Mouse (Mus musculus): Measurements from ENCODE around the gene Eef1akmt2. TPM values are rescaled to one million over a fixed set of nuclear protein-coding genes. Genes with fewer than 3 reads are reported as not detected.

The Eef1akmt2 gene
- polyA plus RNA-seq, 1 experiment, result 21.7 TPM

- no peak for TF ChIP-seq POLR2A (IDR thresholded peaks at IDR 0.05; ENCODE audit: borderline replicate concordance, low read depth, low read length)
- TF ChIP-seq CTCF (IDR thresholded peaks at IDR 0.05; ENCODE audit: low read depth, low read length), result no peak
- H3K4me3 ChIP-seq (ENCODE audit: insufficient read depth, low read length), result no peak overlapping the region
These were observed 10.0 kb downstream of the Eef1akmt2 start for GRCm38 (mm10) chr7:132842455-132842854.

GRCm38 (mm10) chr7:132841287-132841686 lies 11.2 kb downstream of the Eef1akmt2 start:
- no peak for TF ChIP-seq CTCF (IDR thresholded peaks at IDR 0.05; ENCODE audit: low read depth, low read length)
- TF ChIP-seq POLR2A (IDR thresholded peaks at IDR 0.05; ENCODE audit: borderline replicate concordance, low read depth, low read length), result no peak
- H3K4me3 ChIP-seq (ENCODE audit: insufficient read depth, low read length), result no peak overlapping the region
- no peak overlapping the region for H3K27ac ChIP-seq (ENCODE audit: insufficient read depth, low read depth, low read length)
- H3K4me1 ChIP-seq (ENCODE audit: control insufficient read depth, insufficient read depth, low read length), result peaks cover 17% of the 10 kb centered on the region

More at GRCm38 (mm10) chr7:132842455-132842854, 10.0 kb downstream of the Eef1akmt2 start:
- Histone ChIP-seq H3K4me1 (ENCODE audit: control insufficient read depth, insufficient read depth, low read length) (peaks cover 17% of the 10 kb centered on the region), H3K27ac (ENCODE audit: insufficient read depth, low read depth, low read length) (no peak overlapping the region)

- no peak for TF ChIP-seq CTCF (IDR thresholded peaks at IDR 0.05; ENCODE audit: low read depth, low read length)
- no peak for TF ChIP-seq POLR2A (IDR thresholded peaks at IDR 0.05; ENCODE audit: borderline replicate concordance, low read depth, low read length)
- H3K27ac ChIP-seq (ENCODE audit: insufficient read depth, low read depth, low read length), result no peak overlapping the region
- H3K4me1 ChIP-seq (ENCODE audit: control insufficient read depth, insufficient read depth, low read length), result peaks cover 12% of the 10 kb centered on the region
- no peak overlapping the region for H3K4me3 ChIP-seq (ENCODE audit: insufficient read depth, low read length)
These were observed 21.5 kb downstream of the Eef1akmt2 start for GRCm38 (mm10) chr7:132830955-132831354.

- Histone ChIP-seq H3K4me3 (ENCODE audit: insufficient read depth, low read length) (no peak overlapping the region), H3K27ac (ENCODE audit: insufficient read depth, low read depth, low read length) (no peak overlapping the region), H3K4me1 (ENCODE audit: control insufficient read depth, insufficient read depth, low read length) (peaks cover 25% of the 10 kb centered on the region)
- TF ChIP-seq POLR2A (IDR thresholded peaks at IDR 0.05; ENCODE audit: borderline replicate concordance, low read depth, low read length) (no peak), CTCF (IDR thresholded peaks at IDR 0.05; ENCODE audit: low read depth, low read length) (no peak)
These were observed 28.0 kb downstream of the Eef1akmt2 start for GRCm38 (mm10) chr7:132824346-132825022.

- no peak for TF ChIP-seq POLR2A (IDR thresholded peaks at IDR 0.05; ENCODE audit: borderline replicate concordance, low read depth, low read length)
- no peak for TF ChIP-seq CTCF (IDR thresholded peaks at IDR 0.05; ENCODE audit: low read depth, low read length)
- no peak overlapping the region for H3K27ac ChIP-seq (ENCODE audit: insufficient read depth, low read depth, low read length)
- H3K4me3 ChIP-seq (ENCODE audit: insufficient read depth, low read length), result no peak overlapping the region
- H3K4me1 ChIP-seq (ENCODE audit: control insufficient read depth, insufficient read depth, low read length), result peaks cover 23% of the 10 kb centered on the region
These were observed 28.6 kb downstream of the Eef1akmt2 start for GRCm38 (mm10) chr7:132823832-132824231.

- TF ChIP-seq CTCF (IDR thresholded peaks at IDR 0.05; ENCODE audit: low read depth, low read length) (no peak), POLR2A (IDR thresholded peaks at IDR 0.05; ENCODE audit: borderline replicate concordance, low read depth, low read length) (no peak)
- H3K4me1 ChIP-seq (ENCODE audit: control insufficient read depth, insufficient read depth, low read length), result peaks cover 13% of the 10 kb centered on the region
- no peak overlapping the region for H3K27ac ChIP-seq (ENCODE audit: insufficient read depth, low read depth, low read length)
- H3K4me3 ChIP-seq (ENCODE audit: insufficient read depth, low read length), result no peak overlapping the region
These were observed 31.8 kb downstream of the Eef1akmt2 start for GRCm38 (mm10) chr7:132820692-132821091.

- no peak overlapping the region for H3K4me3 ChIP-seq (ENCODE audit: insufficient read depth, low read length)
- TF ChIP-seq POLR2A (IDR thresholded peaks at IDR 0.05; ENCODE audit: borderline replicate concordance, low read depth, low read length) (no peak), CTCF (IDR thresholded peaks at IDR 0.05; ENCODE audit: low read depth, low read length) (no peak)
- 0 out of 2 replicates have a peak, but pooled peaks cover 3% of the 10 kb centered on the region for H3K4me1 ChIP-seq (ENCODE audit: control insufficient read depth, insufficient read depth, low read length)
- H3K27ac ChIP-seq (ENCODE audit: insufficient read depth, low read depth, low read length), result no peak overlapping the region
These were observed 35.4 kb downstream of the Eef1akmt2 start for GRCm38 (mm10) chr7:132817056-132817455.

GRCm38 (mm10) chr7:132816528-132816927 lies 35.9 kb downstream of the Eef1akmt2 start:
- H3K4me3 ChIP-seq (ENCODE audit: insufficient read depth, low read length), result no peak overlapping the region
- TF ChIP-seq CTCF (IDR thresholded peaks at IDR 0.05; ENCODE audit: low read depth, low read length), result no peak
- no peak for TF ChIP-seq POLR2A (IDR thresholded peaks at IDR 0.05; ENCODE audit: borderline replicate concordance, low read depth, low read length)
- H3K4me1 ChIP-seq (ENCODE audit: control insufficient read depth, insufficient read depth, low read length), result 0 out of 2 replicates have a peak, but pooled peaks cover 3% of the 10 kb centered on the region
- no peak overlapping the region for H3K27ac ChIP-seq (ENCODE audit: insufficient read depth, low read depth, low read length)

- Histone ChIP-seq H3K27ac (ENCODE audit: insufficient read depth, low read depth, low read length) (no peak overlapping the region), H3K4me3 (ENCODE audit: insufficient read depth, low read length) (no peak overlapping the region), H3K4me1 (ENCODE audit: control insufficient read depth, insufficient read depth, low read length) (peaks cover 11% of the 10 kb centered on the region)
- TF ChIP-seq CTCF (IDR thresholded peaks at IDR 0.05; ENCODE audit: low read depth, low read length), result no peak
- no peak for TF ChIP-seq POLR2A (IDR thresholded peaks at IDR 0.05; ENCODE audit: borderline replicate concordance, low read depth, low read length)
These were observed 37.4 kb downstream of the Eef1akmt2 start for GRCm38 (mm10) chr7:132815081-132815480.

GRCm38 (mm10) chr7:132814089-132814450 lies 38.4 kb downstream of the Eef1akmt2 start:
- TF ChIP-seq CTCF (IDR thresholded peaks at IDR 0.05; ENCODE audit: low read depth, low read length) (no peak), POLR2A (IDR thresholded peaks at IDR 0.05; ENCODE audit: borderline replicate concordance, low read depth, low read length) (no peak)
- peaks cover 20% of the 10 kb centered on the region for H3K4me1 ChIP-seq (ENCODE audit: control insufficient read depth, insufficient read depth, low read length)

More at GRCm38 (mm10) chr7:132814089-132814450, 38.4 kb downstream of the Eef1akmt2 start:
- H3K4me3 ChIP-seq (ENCODE audit: insufficient read depth, low read length), result peak overlapping the region; percentile 99
- H3K27ac ChIP-seq (ENCODE audit: insufficient read depth, low read depth, low read length), result peak overlapping the region; percentile 98

Data from bone marrow macrophage, adult 2 months (primary cell).